Mouse (Mus musculus): Measurements from ENCODE around the gene Wdr44. TPM values are rescaled to one million over a fixed set of nuclear protein-coding genes. Genes with fewer than 3 reads are reported as not detected.
A peak's percentile ranks its signal among the peaks of the same experiment; 100 is the strongest.

Gene Wdr44
- polyA plus RNA-seq (2012; rRNA removed) = 4.6 and 6.8 TPM in 2 replicates

DNA sequence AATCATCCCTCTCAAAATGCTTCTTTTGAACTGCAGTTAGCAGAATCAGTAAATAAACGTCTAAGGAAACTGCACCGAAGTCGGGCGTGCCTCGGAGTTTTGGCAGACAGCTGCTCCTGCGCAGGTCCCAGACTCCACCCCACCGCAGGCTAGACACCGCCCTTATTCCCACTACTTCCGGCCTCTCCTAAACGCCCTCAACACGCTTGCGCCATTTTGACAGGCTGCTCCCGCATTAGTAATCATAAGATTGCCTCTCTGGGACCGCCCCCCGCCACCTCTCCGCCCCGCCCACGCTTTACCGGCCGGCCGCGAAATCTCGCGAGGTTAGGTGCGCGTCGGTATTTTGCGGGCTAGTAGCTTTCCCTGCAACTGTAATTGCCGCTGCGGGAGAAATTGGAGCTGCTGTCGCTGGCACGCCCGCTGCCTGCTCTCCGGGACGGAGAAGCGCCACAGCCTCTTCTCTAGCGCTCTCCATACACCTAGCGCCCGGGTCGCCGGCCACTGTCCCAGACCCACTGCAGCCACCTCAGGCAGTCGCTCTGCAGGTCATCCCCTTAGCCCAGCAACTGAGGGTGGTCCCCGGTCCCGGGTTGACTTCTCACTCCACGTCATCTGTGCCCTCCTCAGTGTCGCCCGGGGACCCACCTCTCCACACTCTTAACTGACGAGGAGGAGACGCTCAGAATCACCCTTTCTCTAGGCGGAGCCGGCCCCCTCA is at the start of gene Wdr44:
Gene Wdr44, plus strand, starts transcription at position 330 of the 721 bp plus-strand sequence.
- no peak for TF ChIP-seq POLR2A (IDR thresholded peaks at IDR 0.05; ENCODE audit: borderline replicate concordance, extremely low read depth, insufficient read depth, insufficient read length, poor library complexity, severe bottlenecking)
- TF ChIP-seq CTCF (IDR thresholded peaks at IDR 0.05; ENCODE audit: borderline replicate concordance, extremely low read depth, insufficient read depth, insufficient read length) = no peak

DNA sequence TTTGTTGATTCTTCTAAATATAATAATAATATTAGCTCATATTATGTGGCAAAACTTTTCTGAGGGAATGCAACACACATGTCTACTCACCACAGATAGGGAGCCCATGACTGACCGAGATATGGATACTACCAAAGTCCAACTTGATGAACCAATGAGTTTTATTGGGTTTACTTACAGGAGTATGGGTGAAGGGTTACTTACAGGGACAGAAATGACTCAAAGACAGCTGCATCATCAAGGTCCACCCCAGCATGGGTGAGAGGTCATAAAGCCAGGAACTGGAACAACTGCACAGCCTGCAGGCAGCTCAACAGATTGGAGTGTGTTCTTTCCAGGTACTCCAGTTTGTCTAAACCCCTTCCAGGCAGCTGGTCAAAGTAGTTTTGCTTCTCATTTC is 44.5 kb upstream of the Wdr44 start:
- no peak for DNase-seq (ENCODE audit: low read depth)

More for the DNA sequence above, at the start of gene Wdr44:
- peak; percentile 97 for DNase-seq (ENCODE audit: low read depth)

DNA sequence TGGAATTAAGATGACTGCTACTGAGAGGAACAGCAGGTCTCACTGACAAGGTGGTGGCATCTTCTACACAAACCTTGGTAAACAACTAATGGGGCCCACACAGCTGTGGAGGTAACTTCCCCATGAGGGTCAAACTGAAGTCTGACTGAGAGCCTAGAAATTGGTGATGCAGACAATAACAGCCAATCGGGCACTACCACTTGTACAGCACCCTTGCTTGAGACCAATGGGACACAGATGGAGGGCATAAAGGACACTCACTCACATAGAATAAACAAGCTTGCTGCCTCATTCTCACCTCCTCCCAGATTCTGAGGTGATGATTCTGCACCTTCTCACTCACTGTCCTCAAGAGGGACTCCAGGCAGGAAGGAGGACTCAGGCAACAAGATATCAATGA is 30.6 kb upstream of the Wdr44 start:
- no peak for DNase-seq (ENCODE audit: low read depth)
- TF ChIP-seq CTCF (IDR thresholded peaks at IDR 0.05; ENCODE audit: borderline replicate concordance, extremely low read depth, insufficient read depth, insufficient read length) (no peak), POLR2A (IDR thresholded peaks at IDR 0.05; ENCODE audit: borderline replicate concordance, extremely low read depth, insufficient read depth, insufficient read length, poor library complexity, severe bottlenecking) (no peak)

More for the DNA sequence above, 44.5 kb upstream of the Wdr44 start:
- TF ChIP-seq POLR2A (IDR thresholded peaks at IDR 0.05; ENCODE audit: borderline replicate concordance, extremely low read depth, insufficient read depth, insufficient read length, poor library complexity, severe bottlenecking) (no peak), CTCF (IDR thresholded peaks at IDR 0.05; ENCODE audit: borderline replicate concordance, extremely low read depth, insufficient read depth, insufficient read length) (no peak)

DNA sequence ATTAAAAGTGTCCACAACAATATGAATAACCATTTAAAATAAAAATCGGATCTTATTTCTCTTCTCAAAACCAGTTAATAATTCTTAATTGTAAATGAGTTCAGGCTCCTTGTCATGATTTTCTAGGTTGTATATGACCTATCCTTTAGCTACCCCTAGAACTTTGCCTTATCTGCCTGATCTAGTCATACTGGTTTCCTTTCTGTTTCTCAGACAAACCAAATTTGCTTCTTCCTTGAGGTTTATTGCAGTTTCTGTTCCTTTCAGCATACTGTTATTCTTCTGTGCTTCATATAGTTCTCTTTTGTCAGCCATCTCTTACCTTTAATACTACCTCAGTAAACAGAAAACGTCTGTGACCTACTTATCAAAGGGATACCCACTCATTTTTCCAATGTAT is 19.7 kb upstream of the Wdr44 start:
- no peak for DNase-seq (ENCODE audit: low read depth)
- TF ChIP-seq CTCF (IDR thresholded peaks at IDR 0.05; ENCODE audit: borderline replicate concordance, extremely low read depth, insufficient read depth, insufficient read length) (no peak), POLR2A (IDR thresholded peaks at IDR 0.05; ENCODE audit: borderline replicate concordance, extremely low read depth, insufficient read depth, insufficient read length, poor library complexity, severe bottlenecking) (no peak)

DNA sequence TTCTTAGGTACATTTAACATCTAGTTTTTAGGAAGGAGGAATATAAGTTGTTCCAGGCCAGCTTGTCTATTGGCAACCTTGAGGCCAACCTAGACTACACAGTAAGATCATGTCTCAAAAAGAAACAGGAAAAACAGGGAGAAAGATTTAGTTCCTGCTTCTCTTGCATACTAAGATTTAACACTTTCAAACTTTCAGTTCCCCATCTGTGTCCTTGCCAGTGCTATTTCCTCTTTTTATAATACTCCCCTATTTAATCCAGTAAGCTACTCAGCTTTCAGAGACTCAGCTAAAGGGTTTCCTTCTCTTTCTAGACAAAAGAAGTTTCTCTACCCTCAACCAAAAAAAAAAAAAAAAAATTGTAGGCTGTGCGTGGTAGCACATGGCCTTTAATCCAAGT is 17.4 kb upstream of the Wdr44 start:
- no peak for DNase-seq (ENCODE audit: low read depth)
- TF ChIP-seq POLR2A (IDR thresholded peaks at IDR 0.05; ENCODE audit: borderline replicate concordance, extremely low read depth, insufficient read depth, insufficient read length, poor library complexity, severe bottlenecking) (no peak), CTCF (IDR thresholded peaks at IDR 0.05; ENCODE audit: borderline replicate concordance, extremely low read depth, insufficient read depth, insufficient read length) (no peak)

DNA sequence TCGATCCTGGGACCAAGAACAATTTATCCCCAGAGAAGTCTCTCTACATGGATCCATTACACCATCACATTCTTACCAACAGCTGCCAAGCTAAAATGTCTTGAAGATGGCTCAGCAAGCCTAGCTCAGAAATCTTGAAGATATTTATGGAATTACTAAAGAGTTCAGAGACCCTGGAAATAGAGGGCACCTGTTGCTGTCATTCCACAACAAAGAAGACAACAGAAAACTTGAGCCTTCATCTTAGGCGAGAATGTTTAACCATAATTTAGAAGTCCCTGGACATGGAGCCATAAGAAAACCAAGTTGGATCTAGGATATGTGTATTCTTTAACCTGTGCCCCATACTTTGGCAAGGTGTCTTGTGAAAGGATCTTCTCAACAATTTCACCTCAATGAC is 16.3 kb upstream of the Wdr44 start:
- no peak for DNase-seq (ENCODE audit: low read depth)
- TF ChIP-seq CTCF (IDR thresholded peaks at IDR 0.05; ENCODE audit: borderline replicate concordance, extremely low read depth, insufficient read depth, insufficient read length) (no peak), POLR2A (IDR thresholded peaks at IDR 0.05; ENCODE audit: borderline replicate concordance, extremely low read depth, insufficient read depth, insufficient read length, poor library complexity, severe bottlenecking) (no peak)

DNA sequence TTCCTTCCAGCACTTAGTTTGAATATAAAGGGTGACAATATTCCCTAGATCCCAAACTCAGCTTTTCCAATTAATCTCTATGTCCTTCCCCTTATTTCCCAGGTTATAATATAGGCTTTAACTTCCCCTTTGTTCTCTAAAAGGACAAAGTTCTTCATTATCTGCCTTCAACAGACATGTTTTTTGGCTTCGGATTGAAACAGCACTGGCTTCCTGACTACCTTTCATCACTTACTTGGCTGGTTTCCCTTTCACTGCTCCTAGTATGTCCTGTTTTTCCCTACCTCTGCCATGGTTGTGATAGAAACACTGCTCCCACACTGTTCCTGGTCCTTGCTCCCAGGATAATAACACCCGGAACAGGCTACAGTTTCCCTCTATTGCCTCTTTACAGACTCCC is 15.3 kb upstream of the Wdr44 start:
- TF ChIP-seq POLR2A (IDR thresholded peaks at IDR 0.05; ENCODE audit: borderline replicate concordance, extremely low read depth, insufficient read depth, insufficient read length, poor library complexity, severe bottlenecking) (no peak), CTCF (IDR thresholded peaks at IDR 0.05; ENCODE audit: borderline replicate concordance, extremely low read depth, insufficient read depth, insufficient read length) (no peak)
- DNase-seq (ENCODE audit: low read depth) = no peak

DNA sequence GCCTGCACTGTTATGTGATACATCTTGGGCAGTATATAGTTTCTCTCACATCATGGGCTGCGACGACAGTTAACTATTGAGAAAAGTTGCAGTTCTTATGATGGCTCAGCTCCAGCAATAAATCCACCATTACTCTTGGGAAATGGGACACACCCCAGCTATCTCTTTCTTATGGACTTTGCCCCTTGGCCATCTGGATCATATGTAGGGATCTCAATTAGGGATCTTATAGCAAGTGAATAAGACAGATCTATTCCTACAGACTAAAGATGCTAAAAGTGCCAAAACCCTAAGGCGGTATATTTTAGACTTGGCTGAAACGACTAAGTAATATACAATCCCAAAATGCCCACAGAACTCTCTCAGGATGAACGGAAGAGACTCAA is 522 bp upstream of the Wdr44 start:
- DNase-seq (ENCODE audit: low read depth) = no peak
- no peak for TF ChIP-seq CTCF (IDR thresholded peaks at IDR 0.05; ENCODE audit: borderline replicate concordance, extremely low read depth, insufficient read depth, insufficient read length)
- no peak for TF ChIP-seq POLR2A (IDR thresholded peaks at IDR 0.05; ENCODE audit: borderline replicate concordance, extremely low read depth, insufficient read depth, insufficient read length, poor library complexity, severe bottlenecking)

DNA sequence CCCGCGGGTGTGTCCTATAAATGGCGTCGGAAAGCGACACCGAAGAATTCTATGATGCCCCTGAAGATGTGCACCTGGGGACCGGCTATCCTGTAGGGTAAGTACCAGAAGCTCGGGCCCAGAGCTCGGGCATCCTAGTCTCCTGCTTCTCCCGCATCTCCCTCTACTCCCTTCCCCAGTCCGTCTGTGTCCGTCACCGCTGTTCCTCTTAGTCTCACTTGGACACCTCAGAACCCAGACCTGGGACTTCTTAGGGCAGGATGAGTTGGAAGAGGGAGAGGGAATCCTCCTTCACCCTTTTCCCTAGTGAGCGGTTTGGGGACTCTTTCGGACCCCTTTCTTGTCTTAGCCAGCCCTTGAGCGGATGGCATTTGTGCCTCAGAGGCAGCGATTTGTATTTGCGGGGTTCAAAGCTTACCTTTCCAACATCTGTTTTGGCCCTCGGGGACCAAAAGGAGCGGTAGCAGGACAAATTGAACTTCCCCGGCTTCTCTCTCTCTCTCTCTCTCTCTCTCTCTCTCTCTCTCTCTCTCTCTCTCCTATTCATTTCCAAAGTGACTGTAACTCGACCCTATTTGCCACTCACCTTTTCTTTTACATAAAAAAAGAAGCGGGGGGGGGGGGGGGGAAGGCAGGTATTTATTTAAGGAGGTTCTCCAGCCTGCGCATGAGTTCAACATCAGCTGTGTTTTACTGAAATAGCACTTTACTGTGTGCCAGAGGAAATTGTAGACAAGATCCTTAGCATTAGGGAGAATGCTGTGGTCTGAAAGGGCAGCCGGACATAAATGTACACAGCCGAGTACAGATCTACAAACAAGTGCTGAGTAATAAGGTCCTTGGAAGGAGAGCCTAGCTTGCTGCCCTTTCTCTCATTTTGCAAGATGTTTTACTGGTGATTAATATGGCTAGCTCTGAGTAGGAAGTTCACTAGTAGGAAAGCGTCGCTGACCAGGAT is 871 bp downstream of the Wdr44 start:
- peak; percentile 4 for DNase-seq (ENCODE audit: low read depth)
- TF ChIP-seq POLR2A (IDR thresholded peaks at IDR 0.05; ENCODE audit: borderline replicate concordance, extremely low read depth, insufficient read depth, insufficient read length, poor library complexity, severe bottlenecking) = no peak
- no peak for TF ChIP-seq CTCF (IDR thresholded peaks at IDR 0.05; ENCODE audit: borderline replicate concordance, extremely low read depth, insufficient read depth, insufficient read length)

DNA sequence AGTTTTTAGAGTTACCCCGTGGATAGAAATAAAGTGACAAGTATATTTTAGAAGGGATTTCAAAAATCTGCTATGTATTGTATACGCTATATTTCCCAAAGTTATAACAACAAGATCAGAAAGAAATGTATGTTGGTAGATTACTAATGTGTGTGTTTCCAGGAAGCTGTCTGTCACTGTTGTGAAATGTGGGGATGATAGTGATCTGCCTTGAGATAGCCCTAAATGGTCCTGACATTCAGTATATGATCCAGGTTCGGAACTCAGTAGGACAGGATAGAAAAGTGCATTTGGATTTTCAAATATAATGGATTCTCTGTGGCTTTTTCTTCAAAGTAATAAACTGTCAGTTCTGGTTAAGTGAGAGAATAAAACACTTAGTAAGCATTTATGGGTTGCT is 1.7 kb downstream of the Wdr44 start:
- DNase-seq (ENCODE audit: low read depth) = no peak
- TF ChIP-seq POLR2A (IDR thresholded peaks at IDR 0.05; ENCODE audit: borderline replicate concordance, extremely low read depth, insufficient read depth, insufficient read length, poor library complexity, severe bottlenecking) (no peak), CTCF (IDR thresholded peaks at IDR 0.05; ENCODE audit: borderline replicate concordance, extremely low read depth, insufficient read depth, insufficient read length) (no peak)

DNA sequence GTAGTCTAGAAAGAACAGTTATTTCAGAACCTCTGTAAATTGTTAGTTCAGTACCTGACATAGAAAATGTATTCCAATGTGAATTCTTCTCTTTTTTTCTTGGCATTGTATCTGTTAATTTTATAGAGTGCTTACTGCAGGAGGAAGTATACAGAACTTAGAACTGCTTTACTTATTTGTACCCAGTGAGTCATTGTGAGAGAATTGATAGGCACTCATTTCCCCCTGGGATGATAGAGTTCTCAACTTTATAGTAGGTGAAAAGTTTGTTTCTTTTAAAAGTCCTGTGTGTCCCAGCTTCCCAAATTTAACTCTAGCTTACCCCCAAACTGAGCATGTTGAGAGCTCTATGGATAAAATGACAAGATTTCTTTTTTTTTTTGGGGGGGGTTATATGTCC is 2.3 kb downstream of the Wdr44 start:
- DNase-seq (ENCODE audit: low read depth) = no peak
- no peak for TF ChIP-seq CTCF (IDR thresholded peaks at IDR 0.05; ENCODE audit: borderline replicate concordance, extremely low read depth, insufficient read depth, insufficient read length)
- TF ChIP-seq POLR2A (IDR thresholded peaks at IDR 0.05; ENCODE audit: borderline replicate concordance, extremely low read depth, insufficient read depth, insufficient read length, poor library complexity, severe bottlenecking) = no peak
